Mouse (Mus musculus): ENCODE results near the gene Map9. TPM values are rescaled to one million over a fixed set of nuclear protein-coding genes. Genes with fewer than 3 reads are reported as not detected.
"Not testable (repeated sequence)": the region's sequence is repeated elsewhere in the genome, so short reads cannot be mapped to it uniquely, and the experiment has no call there.

Map9 gene
- polyA plus RNA-seq (2015; fragmentation: Nextera tagmentation; extraction: Ambion mirVana): 6.9 and 7.4 TPM in 2 replicates

DNA sequence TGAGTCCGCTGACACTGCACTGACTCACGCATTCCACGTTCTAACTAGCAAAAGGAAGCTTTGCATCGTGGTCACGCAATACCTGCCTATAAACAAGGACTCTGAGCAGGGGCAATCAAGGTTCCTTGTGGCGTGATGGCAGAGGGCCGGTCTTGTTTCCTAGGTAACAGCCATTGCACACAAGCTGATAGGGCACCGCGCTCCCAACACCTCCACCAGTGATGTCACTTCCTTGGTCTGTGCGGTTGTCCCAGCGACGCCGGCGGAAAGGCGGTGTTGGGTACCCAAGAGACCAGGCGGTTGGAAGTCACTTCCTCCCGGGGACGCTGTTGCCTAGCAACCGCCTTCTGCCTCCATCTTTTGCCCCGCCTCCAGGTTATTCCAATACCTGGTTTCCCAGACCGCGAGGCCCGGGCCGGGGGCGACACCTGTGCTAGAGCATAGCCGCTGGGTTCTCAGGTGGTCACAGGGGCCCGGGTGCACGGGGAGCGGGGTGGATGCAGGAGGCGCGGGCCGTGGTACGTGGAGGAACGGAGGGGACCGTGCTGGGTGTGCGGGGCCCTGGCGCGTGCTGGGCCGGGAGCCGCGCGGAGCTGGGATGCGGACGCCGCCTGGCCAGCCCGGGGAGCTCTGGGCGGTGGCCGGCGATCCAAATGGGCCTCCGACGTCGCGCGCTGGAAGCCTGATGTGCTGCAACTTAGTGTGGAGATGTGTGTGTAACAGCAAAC is at the start of gene Map9:
Gene Map9 (plus strand): TSS at position 248 of the 728 bp plus-strand sequence.
- Histone ChIP-seq H3K4me1 (ENCODE audit: insufficient read depth, low read length) (peaks cover 6% of the 10 kb centered on the region; the same call in 1 of the 2 replicates), H3K9me3 (ENCODE audit: low read length) (no peaks in the 10 kb centered on the region), H3K4me3 (ENCODE audit: low read length) (peak within 1 kb of the TSS; percentile 75), H3K27ac (ENCODE audit: low read length) (no peak within 1 kb of the TSS), H3K27me3 (ENCODE audit: insufficient read depth, low read length) (no peaks in the 10 kb centered on the region), H3K36me3 (ENCODE audit: insufficient read depth, low read length) (no peaks in the 10 kb centered on the region), H3K4me2 (replicated peaks; ENCODE audit: low read depth, low read length) (peak within 1 kb of the TSS; percentile 77), H3K9ac (replicated peaks; ENCODE audit: low read length) (peak within 1 kb of the TSS; percentile 58)
- WGBS: 0% methylated on average over 40 of the region's 54 CpGs
- peak; percentile 100 for ATAC-seq (ENCODE audit: low FRiP score, low TSS enrichment)

DNA sequence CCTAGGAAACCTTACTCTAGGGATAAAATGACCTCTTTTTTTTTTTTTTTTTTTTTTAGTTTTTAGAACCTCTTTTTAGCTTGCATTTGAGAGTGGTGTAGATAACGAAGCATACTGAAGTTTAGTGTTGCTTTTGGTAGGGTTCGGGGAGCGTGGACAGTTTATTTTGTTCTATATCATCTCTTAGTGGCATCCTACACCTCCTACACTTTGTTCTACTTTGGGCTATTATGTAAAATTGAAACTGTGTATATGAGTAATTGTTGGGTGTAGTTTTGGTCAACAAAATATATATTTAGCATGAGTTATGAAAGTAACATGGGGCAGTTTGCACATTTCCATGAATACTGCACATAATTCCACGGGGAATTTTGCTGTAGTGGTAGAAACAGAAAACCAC is 42.1 kb upstream of the Map9 start:
- no peak overlapping the region for H3K27ac ChIP-seq (ENCODE audit: low read length)
- H3K36me3 ChIP-seq (ENCODE audit: insufficient read depth, low read length): no peaks in the 10 kb centered on the region
- no peak overlapping the region for H3K4me2 ChIP-seq (replicated peaks; ENCODE audit: low read depth, low read length)
- H3K9ac ChIP-seq (replicated peaks; ENCODE audit: low read length): no peak overlapping the region
- 89% methylated on average over 4 of the region's 4 CpGs for WGBS
- ATAC-seq (ENCODE audit: low FRiP score, low TSS enrichment): no peak
- H3K27me3 ChIP-seq (ENCODE audit: insufficient read depth, low read length): no peaks in the 10 kb centered on the region
- H3K4me3 ChIP-seq (ENCODE audit: low read length): no peak overlapping the region
- no peaks in the 10 kb centered on the region for H3K9me3 ChIP-seq (ENCODE audit: low read length)
- H3K4me1 ChIP-seq (ENCODE audit: insufficient read depth, low read length): no peaks in the 10 kb centered on the region

DNA sequence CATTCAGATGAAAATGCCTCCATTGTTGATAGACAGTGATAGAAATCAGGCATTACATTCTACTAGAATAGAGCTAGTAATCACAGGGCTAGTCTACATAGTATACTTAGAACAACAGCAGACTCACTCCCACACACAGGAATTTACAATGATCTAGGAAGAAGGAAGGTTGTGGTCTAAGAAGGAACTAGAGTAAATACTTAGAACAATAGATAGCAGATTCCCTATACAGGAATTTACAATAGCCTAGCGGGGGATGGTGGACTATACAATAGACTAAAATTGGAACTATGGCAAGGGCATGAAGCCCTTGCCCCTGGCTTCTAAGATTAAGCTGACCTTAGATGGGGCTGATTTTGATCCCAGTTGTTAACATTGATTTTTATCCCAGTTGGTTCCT is 31.1 kb upstream of the Map9 start:
- not testable (repeated sequence) for H3K9ac ChIP-seq (replicated peaks; ENCODE audit: low read length); ATAC-seq (ENCODE audit: low FRiP score, low TSS enrichment); H3K4me1 ChIP-seq (ENCODE audit: insufficient read depth, low read length); H3K4me2 ChIP-seq (replicated peaks; ENCODE audit: low read depth, low read length); H3K27ac ChIP-seq (ENCODE audit: low read length); H3K36me3 ChIP-seq (ENCODE audit: insufficient read depth, low read length); H3K27me3 ChIP-seq (ENCODE audit: insufficient read depth, low read length); H3K4me3 ChIP-seq (ENCODE audit: low read length); H3K9me3 ChIP-seq (ENCODE audit: low read length)
- WGBS: 97% methylated on average over 1 of the region's 1 CpGs

DNA sequence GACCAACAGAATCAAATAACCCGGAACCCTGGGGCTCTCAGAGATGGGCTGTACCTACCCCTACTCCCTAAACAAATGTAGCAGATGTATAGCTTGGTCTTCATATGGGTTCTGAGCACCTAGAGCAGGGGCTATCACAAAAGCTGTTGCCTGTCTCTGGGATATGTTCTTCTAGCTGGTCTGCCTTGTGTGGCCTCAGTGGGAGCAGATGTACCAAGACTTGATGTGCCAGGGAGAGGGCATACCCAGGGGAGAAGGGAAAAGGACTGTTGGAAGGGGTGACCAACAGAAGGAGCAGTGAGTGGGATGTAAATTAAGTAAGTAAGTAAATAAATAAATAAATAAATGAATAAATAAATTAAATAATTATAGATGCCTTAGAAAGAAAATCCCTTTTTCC is 25.8 kb upstream of the Map9 start:
- ATAC-seq (ENCODE audit: low FRiP score, low TSS enrichment): no peak
- Histone ChIP-seq H3K36me3 (ENCODE audit: insufficient read depth, low read length) (no peaks in the 10 kb centered on the region), H3K9ac (replicated peaks; ENCODE audit: low read length) (no peak overlapping the region), H3K4me3 (ENCODE audit: low read length) (no peak overlapping the region), H3K27me3 (ENCODE audit: insufficient read depth, low read length) (no peaks in the 10 kb centered on the region), H3K4me1 (ENCODE audit: insufficient read depth, low read length) (peaks cover 3% of the 10 kb centered on the region; the same call in 1 of the 2 replicates), H3K27ac (ENCODE audit: low read length) (no peak overlapping the region), H3K9me3 (ENCODE audit: low read length) (0 out of 2 replicates have a peak, but pooled peaks cover 3% of the 10 kb centered on the region), H3K4me2 (replicated peaks; ENCODE audit: low read depth, low read length) (no peak overlapping the region)
- 93% methylated on average over 1 of the region's 1 CpGs for WGBS

DNA sequence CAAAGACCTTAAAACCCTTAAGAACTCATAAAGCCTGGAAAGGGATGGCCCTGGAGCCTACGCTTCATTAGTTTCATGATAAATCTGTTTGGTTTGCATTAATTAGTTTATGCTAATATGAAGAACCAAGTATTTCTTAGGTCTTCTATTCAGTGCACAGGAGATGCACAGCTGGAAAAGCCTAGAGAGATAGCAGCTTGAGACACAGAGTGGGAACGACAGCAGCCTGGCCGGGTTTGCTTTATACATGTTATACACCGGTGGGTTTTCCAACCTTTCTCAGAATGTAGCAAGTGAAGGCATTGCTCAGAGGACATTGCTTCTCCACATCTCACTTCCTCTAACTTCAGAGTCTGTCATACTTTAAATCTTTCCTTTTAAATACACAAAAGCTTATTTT is 25.3 kb upstream of the Map9 start:
- no peak for ATAC-seq (ENCODE audit: low FRiP score, low TSS enrichment)
- Histone ChIP-seq H3K9me3 (ENCODE audit: low read length) (0 out of 2 replicates have a peak, but pooled peaks cover 3% of the 10 kb centered on the region), H3K4me1 (ENCODE audit: insufficient read depth, low read length) (peaks cover 3% of the 10 kb centered on the region; the same call in 1 of the 2 replicates), H3K9ac (replicated peaks; ENCODE audit: low read length) (no peak overlapping the region), H3K4me2 (replicated peaks; ENCODE audit: low read depth, low read length) (no peak overlapping the region), H3K4me3 (ENCODE audit: low read length) (no peak overlapping the region), H3K27ac (ENCODE audit: low read length) (no peak overlapping the region), H3K27me3 (ENCODE audit: insufficient read depth, low read length) (no peaks in the 10 kb centered on the region), H3K36me3 (ENCODE audit: insufficient read depth, low read length) (no peaks in the 10 kb centered on the region)
- 80% methylated on average over 4 of the region's 4 CpGs for WGBS

DNA sequence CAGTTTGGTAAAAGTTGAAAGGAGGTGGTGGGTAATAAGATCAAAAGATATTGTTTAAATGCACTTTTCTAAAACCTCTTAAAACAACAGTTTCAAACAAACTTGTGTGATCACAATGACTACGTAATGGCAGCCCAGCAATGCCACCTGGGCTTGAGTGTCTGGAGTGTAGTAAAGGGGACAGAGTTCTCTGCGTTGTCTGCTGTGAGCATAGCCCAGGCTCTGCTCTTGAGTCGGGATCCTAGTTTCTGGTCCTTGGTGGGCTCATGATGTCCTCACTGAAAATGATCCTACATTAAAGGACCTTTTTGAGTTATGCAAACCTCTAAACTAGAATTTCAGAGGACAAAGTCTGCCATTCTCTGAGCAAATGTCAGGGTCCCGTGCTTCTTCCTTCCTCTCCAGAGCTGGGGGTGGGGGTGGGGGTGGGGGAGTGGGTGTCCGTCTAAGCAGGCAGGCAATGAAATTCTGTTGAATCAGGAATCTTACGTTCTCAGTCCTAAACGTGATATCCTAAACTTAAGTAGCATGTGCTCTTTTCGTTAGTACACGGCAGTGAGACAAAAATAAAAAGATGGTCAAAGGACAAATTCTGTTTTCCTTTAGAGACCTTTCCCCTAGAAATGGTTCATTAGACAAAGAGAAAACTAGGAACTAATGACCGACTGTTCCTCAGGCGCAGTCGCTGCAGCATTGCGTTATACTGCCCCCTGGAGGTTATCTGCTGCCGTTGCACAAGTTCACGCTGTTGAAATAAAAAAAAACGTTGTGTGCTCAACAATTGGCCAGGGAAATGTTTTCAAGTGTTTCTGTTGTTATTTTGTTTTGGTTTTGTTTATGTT is 24.5 kb upstream of the Map9 start:
- Histone ChIP-seq H3K4me3 (ENCODE audit: low read length) (peak overlapping the region; percentile 32), H3K36me3 (ENCODE audit: insufficient read depth, low read length) (no peaks in the 10 kb centered on the region), H3K4me2 (replicated peaks; ENCODE audit: low read depth, low read length) (peak overlapping the region; percentile 53), H3K9ac (replicated peaks; ENCODE audit: low read length) (peak overlapping the region; percentile 19; the same call in 1 of the 2 replicates), H3K4me1 (ENCODE audit: insufficient read depth, low read length) (peaks cover 3% of the 10 kb centered on the region; the same call in 1 of the 2 replicates), H3K27ac (ENCODE audit: low read length) (peak overlapping the region; percentile 58; the same call in 1 of the 2 replicates), H3K27me3 (ENCODE audit: insufficient read depth, low read length) (no peaks in the 10 kb centered on the region), H3K9me3 (ENCODE audit: low read length) (0 out of 2 replicates have a peak, but pooled peaks cover 3% of the 10 kb centered on the region)
- WGBS: 7% methylated on average over 16 of the region's 16 CpGs
- ATAC-seq (ENCODE audit: low FRiP score, low TSS enrichment): peak; percentile 79; the same call in 1 of the 2 replicates

DNA sequence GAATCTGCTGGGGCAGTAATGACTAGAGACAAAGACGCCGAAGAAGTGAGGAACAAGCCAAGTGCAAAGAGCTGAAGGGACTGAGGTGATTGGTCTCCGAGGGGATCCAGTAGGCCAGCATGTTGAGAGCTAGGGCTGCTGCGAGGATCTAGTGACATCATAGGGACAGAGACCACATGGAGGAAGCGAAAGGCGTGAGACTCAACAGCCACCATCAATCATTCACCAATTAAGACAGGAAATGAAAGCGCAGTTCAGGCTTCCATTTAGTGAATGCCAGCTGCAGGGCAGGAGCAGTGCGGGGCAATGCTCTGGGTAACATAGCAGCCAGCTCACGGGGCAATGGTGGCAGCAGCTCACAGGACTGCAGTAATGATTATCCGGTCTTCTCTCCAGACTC is 17.7 kb upstream of the Map9 start:
- peak; percentile 39; the same call in 1 of the 2 replicates for ATAC-seq (ENCODE audit: low FRiP score, low TSS enrichment)
- H3K27me3 ChIP-seq (ENCODE audit: insufficient read depth, low read length): no peaks in the 10 kb centered on the region
- WGBS: 58% methylated on average over 10 of the region's 10 CpGs
- H3K4me1 ChIP-seq (ENCODE audit: insufficient read depth, low read length): 0 out of 2 replicates have a peak, but pooled peaks cover 3% of the 10 kb centered on the region
- H3K27ac ChIP-seq (ENCODE audit: low read length): no peak overlapping the region
- H3K9ac ChIP-seq (replicated peaks; ENCODE audit: low read length): no peak overlapping the region
- H3K9me3 ChIP-seq (ENCODE audit: low read length): no peaks in the 10 kb centered on the region
- no peaks in the 10 kb centered on the region for H3K36me3 ChIP-seq (ENCODE audit: insufficient read depth, low read length)
- no peak overlapping the region for H3K4me2 ChIP-seq (replicated peaks; ENCODE audit: low read depth, low read length)
- H3K4me3 ChIP-seq (ENCODE audit: low read length): no peak overlapping the region

DNA sequence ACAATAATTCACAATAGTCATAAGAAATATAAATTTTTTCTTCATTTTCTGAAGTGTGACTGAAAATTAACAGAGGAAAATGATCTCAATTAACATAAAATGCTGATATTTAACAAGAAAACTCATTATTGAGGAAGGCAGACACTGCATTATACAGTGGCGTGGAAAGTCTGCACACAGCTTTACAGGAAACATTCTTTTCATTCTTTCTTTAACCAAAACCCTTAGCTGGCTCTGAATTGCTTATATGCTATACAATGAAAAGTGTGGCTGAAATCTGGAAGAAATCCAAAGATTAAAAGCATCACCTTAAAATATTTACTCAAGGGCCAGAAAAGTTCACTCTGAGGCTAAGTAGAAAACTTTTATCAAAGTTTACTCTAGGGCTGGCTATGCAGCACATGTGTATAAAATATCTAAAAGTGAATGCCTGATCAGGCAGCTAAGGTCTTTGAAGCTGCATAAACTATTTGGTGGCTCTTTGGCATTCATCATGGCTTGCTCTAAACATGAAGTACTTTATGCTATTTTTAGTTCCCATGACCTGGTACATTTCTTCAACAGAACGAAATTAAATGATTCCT is 9.5 kb upstream of the Map9 start:
- H3K27ac ChIP-seq (ENCODE audit: low read length): no peak overlapping the region
- H3K9ac ChIP-seq (replicated peaks; ENCODE audit: low read length): no peak overlapping the region
- no peaks in the 10 kb centered on the region for H3K9me3 ChIP-seq (ENCODE audit: low read length)
- no peaks in the 10 kb centered on the region for H3K27me3 ChIP-seq (ENCODE audit: insufficient read depth, low read length)
- no peak overlapping the region for H3K4me2 ChIP-seq (replicated peaks; ENCODE audit: low read depth, low read length)
- no peak for ATAC-seq (ENCODE audit: low FRiP score, low TSS enrichment)
- H3K4me3 ChIP-seq (ENCODE audit: low read length): no peak overlapping the region
- WGBS: 51% methylated on average over 2 of the region's 2 CpGs
- H3K36me3 ChIP-seq (ENCODE audit: insufficient read depth, low read length): no peaks in the 10 kb centered on the region
- H3K4me1 ChIP-seq (ENCODE audit: insufficient read depth, low read length): no peaks in the 10 kb centered on the region

DNA sequence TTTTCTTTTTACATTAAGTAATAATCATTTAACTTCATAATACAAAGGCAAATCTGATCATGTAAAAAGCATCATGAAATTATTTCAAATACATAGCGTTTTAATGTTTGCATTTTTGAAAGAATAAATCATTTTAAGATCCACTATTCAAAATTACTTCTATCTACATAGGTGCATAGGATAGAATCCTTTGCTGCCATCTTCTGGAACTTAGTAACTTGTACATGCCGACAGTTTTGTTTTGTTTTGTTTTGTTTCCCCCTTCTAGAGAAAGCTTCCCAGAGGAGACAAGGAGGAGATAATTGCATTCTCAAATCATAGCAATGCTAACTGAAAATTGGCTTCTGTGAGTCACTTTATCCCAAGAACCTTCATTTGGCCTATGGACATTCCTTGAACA is 7.5 kb upstream of the Map9 start:
- ATAC-seq (ENCODE audit: low FRiP score, low TSS enrichment): no peak
- H3K27ac ChIP-seq (ENCODE audit: low read length): no peak overlapping the region
- H3K9ac ChIP-seq (replicated peaks; ENCODE audit: low read length): no peak overlapping the region
- H3K4me1 ChIP-seq (ENCODE audit: insufficient read depth, low read length): no peaks in the 10 kb centered on the region
- H3K36me3 ChIP-seq (ENCODE audit: insufficient read depth, low read length): no peaks in the 10 kb centered on the region
- WGBS: 38% methylated on average over 2 of the region's 2 CpGs
- H3K4me2 ChIP-seq (replicated peaks; ENCODE audit: low read depth, low read length): no peak overlapping the region
- no peaks in the 10 kb centered on the region for H3K9me3 ChIP-seq (ENCODE audit: low read length)
- no peak overlapping the region for H3K4me3 ChIP-seq (ENCODE audit: low read length)
- H3K27me3 ChIP-seq (ENCODE audit: insufficient read depth, low read length): no peaks in the 10 kb centered on the region

Measured in kidney, embryonic 16.5 days (tissue).